Mouse (Mus musculus): ENCODE data around the gene Arl15. TPM values are rescaled to one million over a fixed set of nuclear protein-coding genes. Genes with fewer than 3 reads are reported as not detected.

Arl15 gene
- polyA plus RNA-seq, 1 experiment from 2014 or later, result 8.7 TPM

DNA sequence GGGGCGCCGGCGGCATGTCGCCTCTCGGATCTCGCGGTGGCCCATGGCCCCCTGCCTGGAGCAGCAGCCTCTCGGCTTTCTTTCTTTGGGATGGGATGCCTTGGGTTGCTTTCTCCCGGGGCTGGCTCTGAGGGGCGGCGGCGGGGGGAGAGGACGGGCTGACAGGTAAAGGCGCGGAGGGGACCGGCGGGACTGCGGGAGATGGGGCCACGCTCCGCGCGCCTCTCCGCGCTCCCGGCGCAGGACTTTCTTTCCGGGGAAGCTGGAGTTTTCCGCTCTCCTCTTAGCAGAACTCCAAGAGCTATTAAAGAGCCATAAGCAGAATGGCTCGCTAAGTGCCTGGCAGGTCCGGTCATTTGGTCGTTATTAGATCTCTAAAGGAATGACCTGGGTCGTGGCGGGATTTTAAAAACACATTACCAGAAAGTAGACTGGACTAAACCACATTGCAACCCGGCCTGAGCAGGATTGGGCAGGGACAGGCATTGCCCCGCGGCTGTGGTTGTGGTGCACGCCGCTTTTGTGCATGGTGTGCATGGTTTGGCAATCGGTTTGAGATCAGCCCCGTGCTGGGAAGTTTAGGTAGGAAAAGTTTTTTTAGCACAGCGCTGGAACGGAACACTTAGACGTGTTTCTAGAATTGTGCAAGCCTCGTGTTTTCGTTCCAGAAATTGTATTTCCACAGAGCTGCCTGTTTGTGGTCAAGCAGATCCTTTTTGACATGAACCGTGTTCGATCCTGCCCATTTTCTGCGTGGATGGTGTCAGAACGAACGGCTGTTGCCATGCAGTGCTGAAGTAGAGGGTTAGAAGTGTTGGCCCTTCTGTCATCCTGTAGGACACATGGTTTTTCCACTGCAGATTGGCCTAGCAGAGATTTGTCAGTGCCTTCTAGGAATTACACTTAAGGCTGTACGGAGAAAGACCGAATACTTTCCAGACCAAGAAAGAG, 675 bp downstream of the Arl15 start:
- H3K9me3 ChIP-seq (ENCODE audit: control insufficient read depth, low read length), result no peaks in the 10 kb centered on the region
- no peak for DNase-seq (ENCODE audit: low spot score)
- peak; percentile 53 for ATAC-seq (replicated peaks; ENCODE audit: low FRiP score)
- H3K27ac ChIP-seq (ENCODE audit: low read depth, low read length), result peak overlapping the region; percentile 91
- H3K4me1 ChIP-seq (replicated peaks; ENCODE audit: control insufficient read depth, insufficient read depth, low read length), result peaks cover 18% of the 10 kb centered on the region
- peak overlapping the region; percentile 94 for H3K4me2 ChIP-seq
- WGBS, result 2% methylated on average over 52 of the region's 52 CpGs
- H3K36me3 ChIP-seq (ENCODE audit: control insufficient read depth, insufficient read depth, low read length), result no peaks in the 10 kb centered on the region
- H3K27me3 ChIP-seq (replicated peaks; ENCODE audit: control insufficient read depth, insufficient read depth, low read length), result no peaks in the 10 kb centered on the region
- peak overlapping the region; percentile 92 for H3K9ac ChIP-seq (ENCODE audit: low read depth, low read length)
- H3K4me3 ChIP-seq (ENCODE audit: low read depth, low read length), result peak overlapping the region; percentile 87

DNA sequence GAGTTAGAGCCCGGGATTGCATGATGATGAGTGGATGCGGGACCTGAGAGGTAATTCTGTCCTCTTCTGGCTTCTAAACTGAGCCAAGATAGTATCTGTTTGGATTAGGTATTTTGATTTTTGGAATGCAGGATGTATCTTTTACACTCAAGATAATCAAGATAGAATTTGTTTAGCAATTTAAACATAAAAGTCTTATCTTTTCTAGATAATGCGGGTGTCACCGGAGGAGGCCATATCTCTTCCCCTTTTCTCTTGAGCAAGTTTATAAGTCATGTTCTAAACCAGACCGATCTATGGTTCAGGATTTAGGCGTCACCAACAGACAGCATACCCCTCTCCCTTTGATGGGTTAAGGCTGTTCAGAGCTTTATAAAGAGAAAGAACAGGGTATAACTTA, 3.1 kb downstream of the Arl15 start:
- DNase-seq (ENCODE audit: low spot score), result no peak
- no peak overlapping the region for H3K9ac ChIP-seq (ENCODE audit: low read depth, low read length)
- ATAC-seq (replicated peaks; ENCODE audit: low FRiP score), result no peak
- no peaks in the 10 kb centered on the region for H3K9me3 ChIP-seq (ENCODE audit: control insufficient read depth, low read length)
- H3K27ac ChIP-seq (ENCODE audit: low read depth, low read length), result no peak overlapping the region
- H3K4me2 ChIP-seq, result no peak overlapping the region
- H3K27me3 ChIP-seq (replicated peaks; ENCODE audit: control insufficient read depth, insufficient read depth, low read length), result no peaks in the 10 kb centered on the region
- H3K4me1 ChIP-seq (replicated peaks; ENCODE audit: control insufficient read depth, insufficient read depth, low read length), result peaks cover 18% of the 10 kb centered on the region
- no peak overlapping the region for H3K4me3 ChIP-seq (ENCODE audit: low read depth, low read length)
- H3K36me3 ChIP-seq (ENCODE audit: control insufficient read depth, insufficient read depth, low read length), result no peaks in the 10 kb centered on the region
- WGBS, result 61% methylated on average over 6 of the region's 6 CpGs

DNA sequence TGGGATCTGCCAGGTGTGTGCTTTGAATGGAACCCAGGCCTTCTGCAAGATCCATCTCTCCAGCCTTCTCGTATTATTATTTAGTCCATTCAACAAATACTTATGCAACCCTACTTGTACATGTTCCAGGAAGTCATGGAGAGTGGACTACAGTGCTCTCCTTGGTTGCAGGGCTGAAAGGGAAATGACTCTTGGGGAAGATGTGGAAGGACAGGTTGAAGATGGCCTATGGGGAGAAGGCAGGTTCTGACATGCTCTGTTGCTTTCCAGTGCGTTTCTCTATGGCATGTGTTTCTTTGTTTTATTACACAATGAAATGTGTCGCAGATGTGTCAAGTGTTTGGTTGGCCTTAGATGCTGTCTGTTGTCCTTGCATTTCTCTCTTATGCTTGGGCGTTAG, 5.1 kb downstream of the Arl15 start:
- no peak overlapping the region for H3K27ac ChIP-seq (ENCODE audit: low read depth, low read length)
- no peak overlapping the region for H3K4me2 ChIP-seq
- no peak overlapping the region for H3K9ac ChIP-seq (ENCODE audit: low read depth, low read length)
- H3K27me3 ChIP-seq (replicated peaks; ENCODE audit: control insufficient read depth, insufficient read depth, low read length), result no peaks in the 10 kb centered on the region
- peaks cover 18% of the 10 kb centered on the region for H3K4me1 ChIP-seq (replicated peaks; ENCODE audit: control insufficient read depth, insufficient read depth, low read length)
- H3K9me3 ChIP-seq (ENCODE audit: control insufficient read depth, low read length), result no peaks in the 10 kb centered on the region
- H3K4me3 ChIP-seq (ENCODE audit: low read depth, low read length), result no peak overlapping the region
- H3K36me3 ChIP-seq (ENCODE audit: control insufficient read depth, insufficient read depth, low read length), result no peaks in the 10 kb centered on the region
- 94% methylated on average over 4 of the region's 4 CpGs for WGBS
- DNase-seq (ENCODE audit: low spot score), result no peak
- no peak for ATAC-seq (replicated peaks; ENCODE audit: low FRiP score)

DNA sequence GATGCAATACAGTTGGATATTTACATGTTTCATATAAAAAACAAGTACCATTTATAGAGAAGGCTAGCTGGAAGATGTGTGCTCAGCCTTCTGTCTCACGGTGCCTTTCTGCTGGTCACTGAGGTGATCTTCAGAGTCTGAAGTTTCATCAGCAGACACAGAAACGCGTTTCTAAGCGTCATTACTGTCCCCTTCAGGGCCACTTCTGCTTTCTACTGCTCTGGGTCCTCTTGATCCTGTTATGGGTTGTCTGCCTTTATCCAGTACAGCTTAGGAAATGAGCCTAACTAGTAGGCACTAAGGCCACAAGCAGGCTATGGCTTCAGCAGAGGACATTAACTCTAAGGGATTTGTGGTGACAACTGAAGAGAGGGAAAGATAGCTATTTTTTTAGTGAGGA, 5.9 kb downstream of the Arl15 start:
- Histone ChIP-seq H3K9ac (ENCODE audit: low read depth, low read length) (no peak overlapping the region), H3K9me3 (ENCODE audit: control insufficient read depth, low read length) (no peaks in the 10 kb centered on the region), H3K4me3 (ENCODE audit: low read depth, low read length) (no peak overlapping the region), H3K4me2 (no peak overlapping the region), H3K4me1 (replicated peaks; ENCODE audit: control insufficient read depth, insufficient read depth, low read length) (peaks cover 18% of the 10 kb centered on the region), H3K36me3 (ENCODE audit: control insufficient read depth, insufficient read depth, low read length) (no peaks in the 10 kb centered on the region), H3K27ac (ENCODE audit: low read depth, low read length) (no peak overlapping the region), H3K27me3 (replicated peaks; ENCODE audit: control insufficient read depth, insufficient read depth, low read length) (no peaks in the 10 kb centered on the region)
- no peak for ATAC-seq (replicated peaks; ENCODE audit: low FRiP score)
- no peak for DNase-seq (ENCODE audit: low spot score)
- WGBS, result 76% methylated on average over 4 of the region's 4 CpGs

DNA sequence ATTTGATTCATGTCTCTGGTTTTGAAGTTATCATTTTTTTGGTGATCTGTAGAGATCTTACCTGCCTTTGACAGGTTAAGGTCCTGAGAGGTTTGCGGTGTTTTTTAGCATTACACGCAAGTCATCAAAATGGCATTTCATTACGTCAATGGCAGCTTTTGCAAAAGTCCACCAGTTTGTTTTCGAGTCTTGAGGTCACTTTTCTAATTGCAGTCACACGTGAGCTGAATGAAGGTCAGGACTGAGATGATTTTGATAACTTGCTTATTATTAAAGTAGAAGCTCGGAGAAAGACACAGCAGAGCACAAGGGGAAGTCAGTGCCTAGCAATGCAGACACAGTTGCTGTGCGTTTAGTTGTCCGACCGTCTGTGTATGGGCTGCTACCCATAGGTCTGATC, 8.3 kb downstream of the Arl15 start:
- no peaks in the 10 kb centered on the region for H3K36me3 ChIP-seq (ENCODE audit: control insufficient read depth, insufficient read depth, low read length)
- H3K27ac ChIP-seq (ENCODE audit: low read depth, low read length), result no peak overlapping the region
- no peak overlapping the region for H3K4me2 ChIP-seq
- no peak overlapping the region for H3K4me3 ChIP-seq (ENCODE audit: low read depth, low read length)
- no peaks in the 10 kb centered on the region for H3K9me3 ChIP-seq (ENCODE audit: control insufficient read depth, low read length)
- H3K4me1 ChIP-seq (replicated peaks; ENCODE audit: control insufficient read depth, insufficient read depth, low read length), result no peaks in the 10 kb centered on the region
- no peak for DNase-seq (ENCODE audit: low spot score)
- no peak for ATAC-seq (replicated peaks; ENCODE audit: low FRiP score)
- no peaks in the 10 kb centered on the region for H3K27me3 ChIP-seq (replicated peaks; ENCODE audit: control insufficient read depth, insufficient read depth, low read length)
- no peak overlapping the region for H3K9ac ChIP-seq (ENCODE audit: low read depth, low read length)
- WGBS, result 86% methylated on average over 9 of the region's 9 CpGs

DNA sequence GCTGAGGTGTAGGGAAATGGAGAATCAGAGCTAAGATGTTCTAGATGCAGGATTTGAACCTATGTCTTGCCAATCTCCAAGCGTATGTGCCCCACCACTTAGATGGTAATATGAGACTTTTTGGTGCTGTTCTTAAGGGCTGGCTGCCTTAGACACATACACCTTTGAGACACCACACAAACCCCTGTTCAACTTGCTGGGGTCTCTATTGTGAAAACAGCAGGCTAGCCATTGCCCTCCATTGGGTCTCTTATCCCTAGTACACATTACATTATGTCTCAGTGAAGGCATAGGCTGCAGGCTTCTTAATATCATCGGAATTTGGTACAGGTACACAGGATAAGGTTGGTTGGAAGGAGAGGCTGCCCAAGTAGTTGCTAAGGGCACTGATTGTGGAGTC, 16.8 kb downstream of the Arl15 start:
- H3K9me3 ChIP-seq (ENCODE audit: control insufficient read depth, low read length), result no peaks in the 10 kb centered on the region
- no peak for DNase-seq (ENCODE audit: low spot score)
- H3K27ac ChIP-seq (ENCODE audit: low read depth, low read length), result no peak overlapping the region
- H3K27me3 ChIP-seq (replicated peaks; ENCODE audit: control insufficient read depth, insufficient read depth, low read length), result no peaks in the 10 kb centered on the region
- ATAC-seq (replicated peaks; ENCODE audit: low FRiP score), result no peak
- no peaks in the 10 kb centered on the region for H3K36me3 ChIP-seq (ENCODE audit: control insufficient read depth, insufficient read depth, low read length)
- H3K4me1 ChIP-seq (replicated peaks; ENCODE audit: control insufficient read depth, insufficient read depth, low read length), result peaks cover 40% of the 10 kb centered on the region
- H3K4me3 ChIP-seq (ENCODE audit: low read depth, low read length), result no peak overlapping the region
- WGBS, result 97% methylated on average over 2 of the region's 2 CpGs
- H3K9ac ChIP-seq (ENCODE audit: low read depth, low read length), result no peak overlapping the region
- no peak overlapping the region for H3K4me2 ChIP-seq

DNA sequence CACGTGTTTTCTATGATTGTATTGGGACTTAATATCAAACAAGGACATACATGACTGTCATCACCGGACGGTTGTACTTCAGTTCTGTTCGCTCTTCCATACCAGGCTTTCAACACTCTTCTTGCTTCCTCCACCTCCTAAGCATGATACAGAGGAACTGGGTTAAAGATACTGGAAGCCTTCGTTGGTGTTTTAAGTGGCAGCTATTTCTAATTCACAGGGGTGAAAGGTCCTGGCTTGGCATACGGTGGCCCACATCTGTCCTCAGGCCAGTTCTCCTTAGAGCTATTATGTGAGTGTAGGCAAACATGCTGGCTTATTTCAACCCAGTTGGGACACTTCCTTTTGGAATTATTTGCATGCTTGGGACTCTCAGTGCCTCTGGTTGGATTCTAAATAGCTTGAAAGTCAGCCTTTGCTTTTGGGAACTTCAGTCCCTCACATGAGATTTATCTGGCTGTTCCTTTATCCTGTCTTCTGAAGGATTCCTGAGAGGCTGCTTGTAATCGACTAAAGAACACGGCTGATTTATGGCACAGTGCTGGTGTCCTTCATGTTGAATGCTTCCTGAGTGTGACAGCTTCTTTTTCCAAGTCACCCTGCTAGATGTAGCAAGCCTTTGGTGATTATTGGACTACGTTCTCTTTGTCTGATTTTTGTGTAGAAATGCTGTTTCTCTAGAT, 17.7 kb downstream of the Arl15 start:
- no peaks in the 10 kb centered on the region for H3K9me3 ChIP-seq (ENCODE audit: control insufficient read depth, low read length)
- no peak overlapping the region; the same call in 1 of the 2 replicates for H3K27ac ChIP-seq (ENCODE audit: low read depth, low read length)
- ATAC-seq (replicated peaks; ENCODE audit: low FRiP score), result no peak
- H3K4me1 ChIP-seq (replicated peaks; ENCODE audit: control insufficient read depth, insufficient read depth, low read length), result peaks cover 46% of the 10 kb centered on the region
- 59% methylated on average over 9 of the region's 9 CpGs for WGBS
- H3K36me3 ChIP-seq (ENCODE audit: control insufficient read depth, insufficient read depth, low read length), result no peaks in the 10 kb centered on the region
- H3K4me2 ChIP-seq, result no peak overlapping the region
- no peak overlapping the region for H3K4me3 ChIP-seq (ENCODE audit: low read depth, low read length)
- no peak for DNase-seq (ENCODE audit: low spot score)
- H3K27me3 ChIP-seq (replicated peaks; ENCODE audit: control insufficient read depth, insufficient read depth, low read length), result no peaks in the 10 kb centered on the region
- H3K9ac ChIP-seq (ENCODE audit: low read depth, low read length), result no peak overlapping the region

DNA sequence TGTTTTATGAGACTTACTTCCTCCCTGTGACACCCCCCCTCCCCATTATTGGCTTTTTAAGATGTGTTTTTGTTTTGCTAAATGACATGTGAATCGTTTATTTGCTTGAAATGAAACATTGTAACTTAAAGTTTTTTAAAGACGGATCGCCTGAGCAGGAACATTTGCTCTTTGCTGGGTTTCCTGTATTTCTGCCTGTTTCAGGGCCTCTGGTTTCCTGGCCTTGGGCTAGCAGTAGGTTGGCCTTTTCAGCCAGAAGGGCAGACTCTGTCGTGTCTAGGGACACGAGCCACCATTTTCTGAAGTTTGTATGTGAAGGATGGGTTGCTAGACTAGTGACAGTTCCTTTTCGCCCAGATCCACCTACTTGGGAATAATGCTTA, 18.3 kb downstream of the Arl15 start:
- DNase-seq (ENCODE audit: low spot score), result no peak
- no peaks in the 10 kb centered on the region for H3K27me3 ChIP-seq (replicated peaks; ENCODE audit: control insufficient read depth, insufficient read depth, low read length)
- H3K36me3 ChIP-seq (ENCODE audit: control insufficient read depth, insufficient read depth, low read length), result no peaks in the 10 kb centered on the region
- no peak overlapping the region for H3K4me3 ChIP-seq (ENCODE audit: low read depth, low read length)
- H3K9ac ChIP-seq (ENCODE audit: low read depth, low read length), result no peak overlapping the region
- WGBS, result 52% methylated on average over 6 of the region's 6 CpGs
- no peaks in the 10 kb centered on the region for H3K9me3 ChIP-seq (ENCODE audit: control insufficient read depth, low read length)
- ATAC-seq (replicated peaks; ENCODE audit: low FRiP score), result no peak
- peaks cover 46% of the 10 kb centered on the region for H3K4me1 ChIP-seq (replicated peaks; ENCODE audit: control insufficient read depth, insufficient read depth, low read length)
- no peak overlapping the region for H3K27ac ChIP-seq (ENCODE audit: low read depth, low read length)
- no peak overlapping the region for H3K4me2 ChIP-seq

Data from liver, embryonic 11.5 days (tissue).